Mouse (Mus musculus) bone marrow macrophage, adult 2 months (primary cell): ENCODE data around the gene Chst8. TPM values are rescaled to one million over a fixed set of nuclear protein-coding genes. Genes with fewer than 3 reads are reported as not detected.

Experiments
- H3K27ac ChIP-seq: 2 replicates; pipeline ENCODE4 v1.5.1; 2012; ENCODE audit warnings: low read depth, low read length; ENCODE audit not compliant: insufficient read depth
- H3K4me1 ChIP-seq: 2 replicates; pipeline ENCODE4 v1.6.1; 2012; ENCODE audit warnings: low read length; ENCODE audit not compliant: control insufficient read depth, insufficient read depth
- H3K4me3 ChIP-seq: 2 replicates; pipeline ENCODE4 v1.5.1; 2012; ENCODE audit warnings: mild to moderate bottlenecking, low read length, moderate library complexity; ENCODE audit not compliant: insufficient read depth
- CTCF ChIP-seq: IDR thresholded peaks from 2 replicates; pipeline ENCODE4 v1.5.1; 2012; ENCODE audit warnings: low read depth, mild to moderate bottlenecking, low read length, moderate library complexity
- POLR2A ChIP-seq: IDR thresholded peaks from 2 replicates; pipeline ENCODE4 v1.6.1; 2012; ENCODE audit warnings: mild to moderate bottlenecking, low read depth, low read length, borderline replicate concordance
- polyA plus RNA-seq: library from polyadenylated mRNA; stranded (reverse); fragments of >200 nt; gene quantifications from 2 replicates; pipeline ENCODE4 v1.2.4, GENCODE M21; 2012; ENCODE audit not compliant: missing spikeins, insufficient read depth, insufficient read length

The Chst8 gene
- polyA plus RNA-seq, 1 experiment: not detected

DNA sequence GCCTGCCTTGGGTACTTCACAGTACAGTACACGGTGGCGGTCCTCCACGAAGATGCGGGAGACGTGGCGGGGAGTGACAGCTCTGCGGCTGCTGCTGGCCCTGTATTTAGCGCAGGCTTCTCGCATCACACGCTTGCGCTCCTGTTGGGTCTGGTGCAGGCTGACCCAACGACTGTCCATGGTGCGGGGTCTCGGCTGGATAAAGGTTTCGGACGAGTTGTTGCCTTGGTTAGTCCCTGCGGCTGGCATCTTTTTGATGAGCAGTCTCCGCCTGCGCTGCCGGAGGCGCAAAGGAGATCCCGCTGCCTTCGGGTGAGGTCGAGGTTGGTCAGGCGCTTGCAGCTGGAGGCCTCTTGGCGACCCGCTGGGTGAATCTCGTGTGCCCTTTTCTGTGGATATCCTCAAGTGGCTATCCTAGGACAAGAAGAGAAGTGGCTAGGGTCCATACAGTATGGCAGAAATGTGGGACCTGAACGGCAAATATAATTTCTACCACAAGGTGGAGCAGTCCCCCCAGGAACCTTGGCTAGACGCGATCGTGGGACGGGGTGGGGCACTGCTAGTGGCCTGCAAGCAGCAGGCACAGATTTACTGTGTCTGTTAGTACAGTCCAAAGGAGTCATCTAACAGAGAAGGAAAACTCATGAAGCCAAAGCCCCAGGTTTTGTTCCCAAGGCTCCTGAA is 136.5 kb downstream of the Chst8 start:
- H3K4me1 ChIP-seq: no peaks in the 10 kb centered on the region
- no peak overlapping the region for H3K4me3 ChIP-seq
- TF ChIP-seq POLR2A (no peak), CTCF (peak; percentile 75; the same call in 1 of the 2 replicates)
- H3K27ac ChIP-seq: no peak overlapping the region

- no peak for TF ChIP-seq POLR2A
- TF ChIP-seq CTCF: no peak
- H3K27ac ChIP-seq: no peak overlapping the region
- H3K4me3 ChIP-seq: no peak overlapping the region
- H3K4me1 ChIP-seq: no peaks in the 10 kb centered on the region
These were observed 137.3 kb downstream of the Chst8 start for GRCm38 (mm10) chr7:34675120-34675790.

DNA sequence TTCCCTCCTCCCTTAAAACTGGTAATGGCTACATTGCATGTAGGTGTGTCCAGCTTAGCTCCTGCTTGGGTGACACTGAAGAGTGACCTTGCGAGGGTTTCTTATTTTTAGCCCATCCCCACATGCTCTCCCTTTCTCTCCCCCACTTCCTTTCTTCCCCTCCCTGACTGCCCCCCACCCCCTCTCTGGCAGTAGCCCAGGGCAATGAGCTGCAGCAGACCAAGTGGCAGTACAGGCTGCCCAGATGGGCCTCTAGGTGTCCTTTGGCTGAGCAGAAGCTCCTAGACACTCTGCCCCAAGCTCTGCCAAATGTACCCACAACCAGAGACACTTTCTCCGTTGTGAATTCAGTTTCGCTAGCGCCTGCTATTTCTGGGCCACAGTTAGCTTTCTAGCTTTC is 139.6 kb downstream of the Chst8 start:
- no peaks in the 10 kb centered on the region for H3K4me1 ChIP-seq
- no peak overlapping the region for H3K4me3 ChIP-seq
- H3K27ac ChIP-seq: no peak overlapping the region
- TF ChIP-seq POLR2A (no peak), CTCF (no peak)

DNA sequence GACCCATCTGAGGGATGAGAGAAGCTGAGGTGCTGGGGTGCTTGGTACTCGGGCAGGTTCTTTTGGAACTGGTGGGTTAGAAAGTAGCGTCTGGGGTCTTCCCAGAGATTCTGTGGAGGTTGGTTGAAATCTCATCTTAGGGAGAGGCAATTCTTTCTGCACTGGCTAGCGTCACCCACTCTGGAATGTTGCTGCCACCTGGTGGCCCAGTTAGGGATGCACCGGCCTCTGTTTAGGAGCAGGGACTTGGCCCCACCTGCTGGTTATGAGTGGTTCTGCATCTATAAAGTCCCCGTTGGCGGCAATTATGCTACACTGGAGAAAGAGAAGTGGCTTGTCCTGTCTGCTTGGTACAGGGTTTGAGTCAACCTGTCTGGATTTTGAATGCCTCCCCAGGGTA is 140.6 kb downstream of the Chst8 start:
- no peak overlapping the region for H3K4me3 ChIP-seq

GRCm38 (mm10) chr7:34670778-34671177 is 141.7 kb downstream of the Chst8 start:
- TF ChIP-seq CTCF (no peak), POLR2A (no peak)
- Histone ChIP-seq H3K27ac (no peak overlapping the region), H3K4me3 (no peak overlapping the region), H3K4me1 (no peaks in the 10 kb centered on the region)

More for the DNA sequence above, 140.6 kb downstream of the Chst8 start:
- TF ChIP-seq CTCF (peak; percentile 99), POLR2A (no peak)
- Histone ChIP-seq H3K4me1 (no peaks in the 10 kb centered on the region), H3K27ac (no peak overlapping the region)

DNA sequence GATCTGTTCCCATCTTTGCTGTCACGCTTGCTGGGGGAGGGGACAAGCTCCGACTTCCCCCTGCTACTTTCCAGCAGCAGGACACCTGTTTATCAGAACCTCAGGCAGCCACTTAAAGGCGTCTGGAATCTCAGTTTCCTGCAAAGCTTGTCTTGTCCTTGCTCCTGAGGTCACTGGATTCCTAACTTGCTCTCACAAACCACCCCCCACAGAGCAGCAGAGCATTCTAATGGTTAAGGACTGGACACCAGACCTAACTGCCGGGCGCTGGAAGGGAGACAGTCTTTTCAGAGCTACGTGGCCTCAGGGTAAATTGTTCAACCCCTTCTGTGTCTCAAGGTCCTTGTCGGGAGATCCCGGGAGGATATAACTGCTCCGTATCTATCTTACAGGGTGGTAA is 143.2 kb downstream of the Chst8 start:
- TF ChIP-seq POLR2A (no peak), CTCF (no peak)
- no peak overlapping the region for H3K27ac ChIP-seq
- no peak overlapping the region for H3K4me3 ChIP-seq
- no peaks in the 10 kb centered on the region for H3K4me1 ChIP-seq

- TF ChIP-seq POLR2A (no peak), CTCF (no peak)
These were observed 144.6 kb downstream of the Chst8 start for GRCm38 (mm10) chr7:34667874-34668273.

GRCm38 (mm10) chr7:34663145-34663544 is 149.4 kb downstream of the Chst8 start:
- no peak overlapping the region for H3K27ac ChIP-seq
- no peak overlapping the region for H3K4me3 ChIP-seq
- TF ChIP-seq CTCF (no peak), POLR2A (no peak)
- H3K4me1 ChIP-seq: no peaks in the 10 kb centered on the region

More at GRCm38 (mm10) chr7:34667874-34668273, 144.6 kb downstream of the Chst8 start:
- no peak overlapping the region for H3K27ac ChIP-seq
- no peak overlapping the region for H3K4me3 ChIP-seq
- no peaks in the 10 kb centered on the region for H3K4me1 ChIP-seq

GRCm38 (mm10) chr7:34662227-34662626 is 150.3 kb downstream of the Chst8 start:
- H3K4me3 ChIP-seq: no peak overlapping the region
- TF ChIP-seq CTCF (no peak), POLR2A (no peak)
- no peak overlapping the region for H3K27ac ChIP-seq
- H3K4me1 ChIP-seq: no peaks in the 10 kb centered on the region

DNA sequence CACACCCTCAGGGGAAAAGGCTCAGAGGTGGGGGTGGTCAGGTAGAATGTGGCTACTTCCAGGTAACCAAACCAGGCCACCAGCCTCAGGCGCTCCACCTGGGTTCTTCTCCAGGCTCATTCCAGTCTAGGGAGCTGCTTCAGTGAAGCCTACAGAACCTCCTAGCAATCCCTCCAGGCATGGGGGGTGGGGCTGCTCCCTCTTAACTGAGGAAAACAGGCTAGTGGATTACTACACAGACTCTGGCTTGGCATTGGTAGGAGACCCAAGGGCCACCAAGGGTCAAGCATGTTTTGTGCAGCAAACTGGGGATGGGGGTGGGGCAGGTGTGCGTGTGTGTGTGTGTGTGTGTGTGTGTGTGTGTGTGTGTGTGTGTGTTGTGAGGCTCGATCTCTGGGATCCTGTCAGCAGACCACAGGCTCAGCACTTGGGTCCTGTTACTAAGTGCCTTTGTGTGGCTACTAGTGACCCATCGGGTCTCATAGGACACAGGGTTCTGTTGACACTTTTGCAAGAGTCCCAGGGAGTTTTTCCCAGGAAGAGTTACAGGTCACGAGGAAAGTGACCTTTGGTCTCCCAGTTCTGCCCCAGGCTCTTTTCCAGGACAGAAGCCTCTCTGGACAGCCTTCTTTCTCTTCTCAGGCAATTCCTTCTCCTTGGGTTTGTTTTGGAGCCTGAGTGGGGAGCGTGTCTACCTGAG is 153.0 kb downstream of the Chst8 start:
- Histone ChIP-seq H3K27ac (no peak overlapping the region), H3K4me3 (no peak overlapping the region), H3K4me1 (no peaks in the 10 kb centered on the region)
- TF ChIP-seq POLR2A (no peak), CTCF (no peak)
